Mouse (Mus musculus): ENCODE data around the gene Tcl1b4. TPM values are rescaled to one million over a fixed set of nuclear protein-coding genes. Genes with fewer than 3 reads are reported as not detected.

Gene Tcl1b4
- not detected for polyA plus RNA-seq (2017; shearing (Covaris generic))

GRCm38 (mm10) chr12:105201657-105202056, at the start of gene Tcl1b4:
Gene Tcl1b4, plus strand, starts transcription at chr12:105201957.

DNA sequence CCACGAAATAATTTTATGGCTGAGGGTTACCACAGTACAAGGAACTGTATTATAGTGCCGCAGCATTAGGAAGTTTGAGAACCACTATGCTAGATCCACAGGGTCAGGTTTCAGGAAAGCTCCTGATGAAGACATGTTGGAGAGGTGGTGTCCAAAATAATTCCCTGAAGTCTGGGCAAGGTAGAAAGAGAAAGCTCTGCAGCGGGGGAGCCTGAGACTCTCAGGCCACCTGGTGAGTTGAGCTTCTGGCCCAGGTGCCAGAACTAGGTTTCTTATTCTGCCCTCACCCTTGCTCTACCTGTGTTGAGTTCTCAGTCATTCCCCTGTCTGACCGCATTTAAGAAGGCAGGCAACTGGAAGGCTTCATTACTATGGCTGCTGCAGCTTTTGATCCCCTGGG, 42.4 kb upstream of the Tcl1b4 start, which contains the start of gene Tcl1b1:
Gene Tcl1b1, plus strand, starts transcription at position 301 of the 400 bp plus-strand sequence.

GRCm38 (mm10) chr12:105176044-105176443, 25.7 kb upstream of the Tcl1b4 start, which contains the start of gene Tcl1b5:
Gene Tcl1b5, plus strand, starts transcription at chr12:105176344.

DNA sequence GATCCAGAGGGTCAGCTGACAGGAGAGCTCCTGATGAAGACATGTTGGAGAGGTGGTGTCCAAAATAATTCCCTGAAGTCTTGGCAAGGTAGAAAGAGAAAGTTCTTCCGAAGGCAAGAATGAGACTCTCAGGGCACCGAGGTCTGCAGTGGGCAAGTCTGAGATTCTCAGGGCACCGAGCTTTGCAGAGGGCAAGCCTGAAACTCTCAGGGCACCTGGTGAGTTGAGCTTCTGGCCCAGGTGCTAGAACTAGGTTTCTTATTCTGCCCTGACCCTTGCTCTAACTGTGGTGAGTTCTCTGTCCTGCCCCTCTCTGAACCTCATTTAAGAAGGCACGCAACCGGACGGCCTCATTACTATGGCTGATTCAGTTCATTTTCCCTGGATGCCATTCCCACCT, 11.0 kb upstream of the Tcl1b4 start, which contains the start of gene Tcl1b3:
Gene Tcl1b3, plus strand, starts transcription at position 301 of the 400 bp plus-strand sequence.

DNA sequence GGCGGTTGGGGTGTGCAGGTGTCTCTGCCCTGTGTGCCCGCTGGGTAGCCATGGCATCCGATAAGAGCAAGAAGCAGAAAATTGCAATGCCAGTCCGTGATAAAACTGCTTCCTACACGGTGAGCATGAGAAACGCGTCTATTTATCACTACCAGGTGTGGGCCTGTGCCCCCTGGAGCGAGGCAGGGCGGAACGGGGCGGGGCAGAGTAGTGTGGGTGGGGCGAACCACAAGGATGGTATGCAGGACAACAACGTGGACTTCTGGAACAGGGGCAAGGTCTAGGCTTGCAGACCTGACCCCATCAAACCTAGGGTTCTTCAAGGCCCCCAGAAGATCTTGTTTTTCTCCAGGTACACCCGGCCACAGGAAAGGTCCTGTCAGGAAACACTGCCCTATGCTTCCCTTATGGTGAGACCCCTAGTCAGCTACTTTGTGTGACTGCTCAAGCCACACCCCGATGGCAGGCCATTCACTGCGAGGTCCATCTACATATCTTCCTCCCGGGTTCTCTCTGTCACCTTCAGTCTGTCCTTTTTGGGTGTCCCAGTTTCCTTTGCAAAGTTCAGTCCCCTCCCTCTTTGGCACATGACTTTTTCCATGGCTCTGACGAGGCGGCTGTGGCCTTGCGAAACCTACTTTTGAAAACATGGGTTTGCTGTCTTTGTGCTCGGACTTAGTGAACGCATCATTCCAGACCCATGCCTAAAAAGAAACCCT, 21.0 kb downstream of the Tcl1b4 start, which contains the start of gene Tcl1:
Gene Tcl1, minus strand, starts transcription at position 193 of the 719 bp plus-strand sequence.

Other genes starting within 250 kb of the Tcl1b4 start
- gene Syne3, start 192.1 kb upstream of the Tcl1b4 start, polyA plus RNA-seq (2017; shearing (Covaris generic)): 10.3 TPM
- gene Glrx5, start 169.3 kb upstream of the Tcl1b4 start, polyA plus RNA-seq (2017; shearing (Covaris generic)): 55.4 TPM
- not detected for gene Tcl1b2, start 55.9 kb upstream of the Tcl1b4 start, polyA plus RNA-seq (2017; shearing (Covaris generic))
- gene Tcl1b1, start 42.3 kb upstream of the Tcl1b4 start, polyA plus RNA-seq (2017; shearing (Covaris generic)): not detected
- not detected for gene Tcl1b5, start 25.6 kb upstream of the Tcl1b4 start, polyA plus RNA-seq (2017; shearing (Covaris generic))
- gene Tcl1b3, start 10.9 kb upstream of the Tcl1b4 start, polyA plus RNA-seq (2017; shearing (Covaris generic)): not detected
- 0.29 TPM for gene Tcl1, start 20.8 kb downstream of the Tcl1b4 start, polyA plus RNA-seq (2017; shearing (Covaris generic))
- gene Tunar, start 131.9 kb downstream of the Tcl1b4 start, polyA plus RNA-seq (2017; shearing (Covaris generic)): not detected

Measured in effector memory CD4-positive, alpha-beta T cell, adult 5 months (primary cell).